Mouse (Mus musculus) midbrain, embryonic 13.5 days (tissue): ENCODE data around the gene D2hgdh. TPM values are rescaled to one million over a fixed set of nuclear protein-coding genes. Genes with fewer than 3 reads are reported as not detected.
"Not testable (repeated sequence)": the region's sequence is repeated elsewhere in the genome, so short reads cannot be mapped to it uniquely, and the experiment has no call there.

ENCODE experiments used
- ATAC-seq: fragments of 200-750 bp; cut with Nextera tagmentation; 2 replicates; pipeline ENCODE4 v1.8.0; 2017; ENCODE audit warnings: mild to moderate bottlenecking, moderate TSS enrichment, moderate library complexity
- H3K27ac ChIP-seq: fragments of 300-500 bp; sonication (generic); 2 replicates; pipeline ENCODE4 v1.5.1; 2015; ENCODE audit warnings: inconsistent platforms, mild to moderate bottlenecking, moderate library complexity
- H3K27me3 ChIP-seq: fragments of 300-500 bp; sonication (generic); 2 replicates; pipeline ENCODE4 v1.6.1; 2015; ENCODE audit warnings: mild to moderate bottlenecking, inconsistent platforms
- H3K36me3 ChIP-seq: fragments of 300-500 bp; sonication (generic); 2 replicates; pipeline ENCODE4 v1.6.1; 2015; ENCODE audit warnings: mild to moderate bottlenecking, inconsistent platforms
- H3K4me1 ChIP-seq: fragments of 300-500 bp; sonication (generic); replicated peaks from 2 replicates; pipeline ENCODE4 v1.6.1; 2015; ENCODE audit warnings: inconsistent platforms
- H3K4me2 ChIP-seq: fragments of 300-500 bp; sonication (generic); replicated peaks from 2 replicates; pipeline ENCODE4 v1.6.1; 2015; ENCODE audit warnings: moderate library complexity, mild to moderate bottlenecking, inconsistent platforms
- H3K4me3 ChIP-seq: fragments of 300-500 bp; sonication (generic); replicated peaks from 2 replicates; pipeline ENCODE4 v1.5.1; 2015; ENCODE audit warnings: mild to moderate bottlenecking, inconsistent platforms
- H3K9ac ChIP-seq: fragments of 300-500 bp; sonication (generic); replicated peaks from 2 replicates; pipeline ENCODE4 v1.6.1; 2015; ENCODE audit warnings: mild to moderate bottlenecking, inconsistent platforms
- H3K9me3 ChIP-seq: fragments of 300-500 bp; sonication (generic); 2 replicates; pipeline ENCODE4 v1.6.1; 2016; ENCODE audit warnings: mild to moderate bottlenecking, inconsistent platforms
- WGBS: fragments of 180-500 bp; shearing (Covaris S2); methylation state at CpG from one replicate; pipeline ENCODE4 v1.1.7; 2015; 5-methylcytosine and 5-hydroxymethylcytosine counted together
- polyA plus RNA-seq: library from polyadenylated mRNA; unstranded; fragments of >200 nt; fragmentation: Nextera tagmentation; extraction: Ambion mirVana; gene quantifications from 2 replicates; pipeline ENCODE4 v1.2.1, GENCODE M21; 2015

Gene D2hgdh
- polyA plus RNA-seq, 1 experiment from 2014 or later: 18.5 TPM

GRCm38 (mm10) chr1:93881778-93882177 is 57.1 kb downstream of the D2hgdh start:
- H3K27ac ChIP-seq, H3K9ac ChIP-seq, H3K4me3 ChIP-seq, H3K9me3 ChIP-seq, H3K36me3 ChIP-seq, H3K4me2 ChIP-seq, H3K27me3 ChIP-seq, H3K4me1 ChIP-seq: not testable (repeated sequence)
- 0 out of 2 replicates have a peak, but pooled peaks have one; percentile 34 for ATAC-seq
- no CpG with 5 or more reads among the region's 11 CpGs for WGBS

GRCm38 (mm10) chr1:93890936-93891335 is 66.2 kb downstream of the D2hgdh start:
- H3K4me1 ChIP-seq, H3K4me2 ChIP-seq, H3K4me3 ChIP-seq, H3K9me3 ChIP-seq, H3K27ac ChIP-seq, ATAC-seq, H3K36me3 ChIP-seq, H3K9ac ChIP-seq, H3K27me3 ChIP-seq: not testable (repeated sequence)
- 81% methylated on average over 1 of the region's 1 CpGs for WGBS

GRCm38 (mm10) chr1:93897395-93897794 is 72.7 kb downstream of the D2hgdh start:
- H3K27ac ChIP-seq, H3K4me2 ChIP-seq, H3K4me3 ChIP-seq, H3K9ac ChIP-seq, H3K27me3 ChIP-seq, ATAC-seq, H3K36me3 ChIP-seq, H3K4me1 ChIP-seq, H3K9me3 ChIP-seq: not testable (repeated sequence)
- WGBS: no CpG with 5 or more reads among the region's 1 CpGs

GRCm38 (mm10) chr1:93901291-93901690 is 76.6 kb downstream of the D2hgdh start:
- H3K9ac ChIP-seq, H3K36me3 ChIP-seq, ATAC-seq, H3K4me2 ChIP-seq, H3K27me3 ChIP-seq, H3K4me1 ChIP-seq, H3K4me3 ChIP-seq, H3K9me3 ChIP-seq, H3K27ac ChIP-seq: not testable (repeated sequence)
- WGBS: 76% methylated on average over 2 of the region's 5 CpGs

Other genes with a start within 250 kb of the D2hgdh start
- 280 and 291 TPM in 2 replicates for gene Stk25, start 166.2 kb upstream of the D2hgdh start, polyA plus RNA-seq
- 59.1 and 61.2 TPM in 2 replicates for gene Bok, start 139.2 kb upstream of the D2hgdh start, polyA plus RNA-seq
- gene Atg4b, start 73.4 kb upstream of the D2hgdh start, polyA plus RNA-seq: 107 and 109 TPM in 2 replicates
- 41.7 and 49.2 TPM in 2 replicates for gene Thap4, start 70.0 kb upstream of the D2hgdh start, polyA plus RNA-seq
- gene Dtymk, start 23.0 kb upstream of the D2hgdh start, polyA plus RNA-seq: 172 and 175 TPM in 2 replicates
- gene Ing5, start 20.9 kb upstream of the D2hgdh start, polyA plus RNA-seq: 11.9 and 12.3 TPM in 2 replicates
- not detected in 2 replicates for gene Gal3st2, start 36.4 kb downstream of the D2hgdh start, polyA plus RNA-seq
- not detected in 2 replicates for gene Gal3st2b, start 93.4 kb downstream of the D2hgdh start, polyA plus RNA-seq
- gene Gal3st2c, start 165.6 kb downstream of the D2hgdh start, polyA plus RNA-seq: not detected in 2 replicates
- gene Neu4, start 195.5 kb downstream of the D2hgdh start, polyA plus RNA-seq: not detected in 2 replicates
- not detected in 2 replicates for gene Pdcd1, start 227.6 kb downstream of the D2hgdh start, polyA plus RNA-seq